Mouse (Mus musculus) heart, adult 9 months (tissue): ENCODE data around the gene B4galt3.

Experiments
- DNase-seq, 2 experiments: peaks; one replicate each; pipeline ENCODE4 v3.0.0; 2022; ENCODE audit warnings: low spot score in 2 of 2

Gene B4galt3

GRCm38 (mm10) chr1:171269848-171270572, at the start of gene B4galt3:
B4galt3 (plus strand) TSS chr1:171270328.
- peak; percentile 92 to 95 for DNase-seq

- DNase-seq: peak; percentile 67 to 82
Observed at GRCm38 (mm10) chr1:171220871-171221270, 49.3 kb upstream of the B4galt3 start.

DNA sequence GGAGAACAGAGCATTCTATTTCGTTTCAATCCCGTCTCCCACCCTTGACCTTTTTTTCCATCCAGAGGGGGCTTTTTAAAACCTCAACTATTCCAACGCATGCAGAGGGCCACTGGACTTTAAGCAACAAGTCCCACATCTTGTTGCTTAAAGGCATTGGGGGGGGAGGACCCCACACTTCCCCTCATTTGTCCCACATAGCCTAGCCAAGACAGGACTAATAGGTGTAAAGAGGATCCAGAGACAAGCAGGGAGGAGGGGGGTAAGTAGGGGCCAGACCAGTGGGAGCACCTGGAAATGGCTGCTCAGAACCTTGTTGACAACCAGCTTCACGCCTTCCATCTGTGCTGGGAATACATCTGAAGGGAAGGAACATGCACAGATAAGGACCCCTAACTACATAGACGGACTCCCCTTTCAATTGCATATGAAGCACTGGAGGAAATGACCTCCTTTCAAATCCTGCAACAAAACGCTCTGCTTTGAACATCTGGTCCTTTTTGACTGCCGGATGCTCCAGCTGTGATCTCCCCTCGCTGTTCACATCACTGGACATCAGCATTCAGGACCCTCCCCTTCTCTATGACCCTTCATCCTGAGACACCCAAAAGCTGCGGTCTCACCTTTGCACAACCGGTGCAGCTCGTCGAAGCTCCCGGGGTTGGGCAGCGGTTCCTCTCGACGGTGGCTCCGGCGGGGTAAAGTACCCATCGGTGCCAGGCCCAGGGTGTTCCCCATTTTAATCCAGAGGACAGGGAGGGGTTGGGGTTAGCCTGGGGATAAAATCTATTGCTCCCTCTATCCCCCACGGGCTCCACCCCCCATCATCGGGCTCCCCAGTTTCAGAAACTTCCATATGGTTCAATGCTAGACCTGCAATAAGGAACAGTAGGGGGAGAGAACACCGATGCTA, 48.6 kb upstream of the B4galt3 start:
- peak in 1 of 2 experiments; percentile 30 for DNase-seq

GRCm38 (mm10) chr1:171222238-171223155, 47.6 kb upstream of the B4galt3 start, which contains the start of gene Tomm40l:
Tomm40l (minus strand) TSS chr1:171222514.
- DNase-seq: peak; percentile 99 to 100

DNA sequence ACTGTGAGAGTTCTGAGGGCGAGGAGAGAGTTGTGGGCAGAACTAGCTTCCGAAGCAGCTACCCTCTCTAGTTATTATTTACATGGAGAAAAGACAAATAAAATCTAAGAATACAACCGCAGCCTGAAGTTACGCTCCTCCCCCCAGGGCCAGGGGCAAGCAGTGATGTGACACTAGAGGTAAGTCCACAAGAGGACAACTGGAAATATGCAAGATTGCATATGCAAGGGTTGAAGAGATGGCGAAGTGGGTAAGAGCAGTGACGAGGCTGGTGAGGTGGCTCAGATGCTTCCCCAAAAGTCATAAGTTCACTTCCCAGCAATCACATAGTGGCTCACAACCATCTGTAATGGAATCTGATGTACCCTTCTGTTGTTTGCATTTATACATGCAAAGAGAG, 47.0 kb upstream of the B4galt3 start:
- no peak for DNase-seq

DNA sequence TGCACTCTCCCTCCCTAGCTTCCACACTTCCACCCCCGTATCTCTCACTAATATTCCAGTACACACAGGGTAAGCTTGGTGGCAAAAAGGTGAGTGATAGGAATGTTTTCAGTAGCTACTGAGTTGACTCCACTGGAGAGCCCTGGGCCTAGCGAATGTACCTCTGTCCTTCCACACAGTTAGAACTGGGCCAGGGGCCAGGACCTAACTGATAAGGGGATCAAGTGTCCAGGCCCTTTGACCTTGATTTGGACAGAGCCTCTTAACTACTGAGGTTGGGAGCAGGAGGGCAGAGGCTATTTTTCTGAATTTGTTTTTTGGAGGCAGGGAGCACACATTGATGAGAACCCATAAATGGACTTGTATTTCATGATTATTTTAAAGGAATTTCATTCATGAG, 46.3 kb upstream of the B4galt3 start:
- no peak for DNase-seq

GRCm38 (mm10) chr1:171224857-171225256, 45.3 kb upstream of the B4galt3 start, which contains the start of gene Apoa2:
Apoa2 (plus strand) TSS chr1:171225054.
- DNase-seq: no peak

DNA sequence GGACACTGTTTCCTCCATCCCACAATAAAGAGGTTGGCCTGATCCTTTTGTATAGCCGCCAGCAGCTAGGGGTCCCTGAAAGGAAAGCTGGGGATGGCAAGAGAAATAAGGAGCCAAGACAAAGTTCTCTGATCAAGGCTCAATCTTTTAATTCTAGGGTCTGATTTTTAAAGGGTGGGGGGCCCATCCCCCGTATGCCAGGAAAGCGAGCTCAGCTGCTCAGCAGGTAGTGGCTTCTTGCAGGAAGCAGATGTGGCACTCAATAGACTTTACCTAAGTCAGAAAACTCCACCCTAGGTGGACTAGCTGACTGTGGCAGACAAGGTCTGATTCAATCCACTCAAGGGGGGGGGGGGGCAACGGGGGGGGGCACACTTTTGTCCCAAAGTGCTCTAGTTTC, 43.3 kb upstream of the B4galt3 start:
- DNase-seq: no peak

DNA sequence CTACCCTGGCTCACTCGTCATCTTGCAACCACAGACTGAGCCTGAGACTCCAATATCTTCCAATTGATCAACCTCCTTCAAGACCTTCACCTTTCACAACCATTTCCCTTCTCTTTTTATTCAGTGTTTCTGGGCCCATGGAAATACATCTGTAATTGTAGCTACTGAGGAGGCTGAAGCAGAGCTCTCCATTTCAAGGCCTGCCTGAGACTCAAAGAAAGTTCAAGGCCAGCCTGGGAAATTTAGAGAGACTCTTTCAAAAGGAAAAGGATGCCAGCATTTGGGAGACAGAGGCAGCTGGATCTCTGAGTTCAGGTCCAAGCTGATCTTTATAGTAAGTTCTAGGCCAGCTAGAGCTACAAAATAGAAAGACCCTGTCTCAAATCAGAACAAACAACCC, 42.2 kb upstream of the B4galt3 start:
- DNase-seq: no peak

- DNase-seq: no peak
Observed at GRCm38 (mm10) chr1:171229750-171230149, 40.4 kb upstream of the B4galt3 start.

GRCm38 (mm10) chr1:171230215-171230614, 39.9 kb upstream of the B4galt3 start:
- no peak for DNase-seq

DNA sequence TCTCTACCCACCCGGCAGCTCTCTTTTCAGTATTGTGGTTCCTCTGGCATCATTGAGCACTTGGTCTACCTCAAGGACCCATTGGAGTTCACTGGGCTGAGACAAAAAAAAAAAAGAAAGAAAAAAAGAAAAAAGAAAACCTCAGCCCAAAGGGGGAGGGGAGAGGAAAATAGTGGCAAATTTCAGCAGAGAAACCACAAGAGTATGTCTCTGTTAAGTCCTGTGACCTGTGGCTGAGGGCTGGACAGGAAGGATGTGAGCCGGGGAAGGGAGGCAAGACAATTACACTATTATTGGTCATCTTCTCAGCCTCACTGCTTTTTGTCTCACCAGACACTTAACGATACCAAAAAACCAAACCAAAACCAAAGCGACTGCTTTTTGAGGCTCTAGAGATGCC, 38.3 kb upstream of the B4galt3 start:
- no peak for DNase-seq

- no peak for DNase-seq
Observed at GRCm38 (mm10) chr1:171232348-171232747, 37.8 kb upstream of the B4galt3 start.

DNA sequence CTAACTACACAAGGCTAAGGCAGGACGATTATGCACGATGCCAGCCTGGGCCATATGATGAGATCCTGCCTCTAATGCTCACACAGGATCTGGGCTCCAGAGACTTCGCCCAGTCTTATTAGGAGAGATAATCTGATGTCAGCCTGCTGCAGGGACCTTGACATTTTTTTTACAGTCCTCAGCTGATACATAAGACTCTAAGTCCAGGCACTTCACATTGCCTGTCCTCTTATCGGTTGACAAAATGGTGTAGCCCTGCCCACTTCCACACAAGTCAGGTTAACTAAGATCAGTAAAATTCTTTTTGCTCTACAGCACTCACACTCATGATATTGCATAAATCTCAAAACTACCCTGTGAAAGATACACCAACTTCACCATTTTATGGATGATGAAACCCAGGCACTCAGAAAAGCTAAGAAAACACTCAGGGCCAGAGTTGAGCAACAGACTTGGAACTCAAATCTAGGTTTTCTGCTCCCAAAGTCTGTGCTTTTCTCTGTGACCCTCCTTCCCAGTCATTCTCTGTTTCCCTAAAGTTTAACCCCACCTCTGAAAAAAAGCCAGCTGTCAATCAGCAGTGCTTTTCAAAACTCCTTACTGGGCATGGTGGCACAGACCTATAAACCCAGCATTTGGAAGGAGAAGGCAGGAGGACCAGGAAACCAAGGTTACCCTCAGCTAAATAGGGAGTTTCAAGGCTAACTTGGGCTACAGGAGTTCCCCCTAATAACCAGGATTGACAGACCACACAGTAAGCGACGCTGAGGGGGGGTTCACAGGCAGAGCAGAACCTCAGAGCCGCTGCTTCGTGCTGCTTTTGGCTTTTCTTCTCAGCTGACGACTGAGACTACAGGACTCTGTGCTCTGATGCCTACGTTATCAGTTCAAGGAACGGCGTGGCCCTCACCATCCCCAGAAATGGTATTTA, 37.1 kb upstream of the B4galt3 start:
- no peak for DNase-seq

GRCm38 (mm10) chr1:171234126-171234525, 36.0 kb upstream of the B4galt3 start, which contains the start of gene Fcer1g:
Fcer1g (minus strand) TSS chr1:171234365.
- no peak for DNase-seq

- DNase-seq: no peak
Observed at GRCm38 (mm10) chr1:171234538-171234937, 35.6 kb upstream of the B4galt3 start.

- DNase-seq: no peak
Observed at GRCm38 (mm10) chr1:171235791-171236190, 34.3 kb upstream of the B4galt3 start.

DNA sequence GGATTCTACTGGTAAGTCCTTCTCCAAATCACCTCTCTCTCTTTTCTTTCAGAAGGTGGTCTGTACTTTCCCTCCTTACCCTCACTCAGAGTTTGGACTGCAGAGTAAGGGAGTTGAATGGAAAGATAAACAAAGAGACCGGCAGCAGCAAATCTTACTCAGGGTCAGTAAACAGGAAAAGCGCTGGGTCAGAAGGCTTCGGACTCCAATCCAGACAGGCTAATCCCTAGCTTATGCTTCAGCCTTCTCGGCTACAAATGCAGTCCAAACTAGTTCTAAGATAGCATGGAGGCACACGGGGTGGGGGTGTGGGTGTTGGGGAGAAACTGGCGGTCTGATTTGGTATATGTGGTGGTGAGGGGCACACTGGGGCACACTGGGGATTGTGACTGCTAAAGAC, 32.7 kb upstream of the B4galt3 start:
- DNase-seq: no peak

DNA sequence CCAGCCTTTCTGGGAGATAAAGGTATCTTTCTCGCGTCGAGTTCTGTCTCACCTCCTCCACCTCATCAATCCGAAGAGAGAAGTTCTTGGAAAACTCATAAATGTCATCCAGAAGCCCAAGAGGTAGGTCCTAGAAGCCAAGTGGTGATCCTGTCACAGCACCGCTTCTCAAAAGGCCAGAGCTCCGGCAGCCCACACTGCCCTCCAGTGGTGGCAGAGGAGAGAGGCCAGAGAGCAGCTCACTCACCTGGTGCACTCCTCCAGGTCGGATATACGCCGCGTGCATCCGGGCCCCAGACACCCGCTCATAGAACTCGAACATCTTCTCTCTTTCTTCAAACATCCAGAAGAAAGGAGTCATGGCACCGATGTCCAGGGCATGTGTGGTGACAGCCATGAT, 31.7 kb upstream of the B4galt3 start:
- no peak for DNase-seq

- DNase-seq: peak; percentile 67 to 71
Observed at GRCm38 (mm10) chr1:171239992-171240744, 30.0 kb upstream of the B4galt3 start.
